Mouse (Mus musculus): ENCODE results near the gene Tbc1d22b. TPM values are rescaled to one million over a fixed set of nuclear protein-coding genes. Genes with fewer than 3 reads are reported as not detected.

Gene Tbc1d22b
- total and polyA plus RNA-seq, 2 experiments: 1.2 to 4.1 TPM

GRCm38 (mm10) chr17:29531278-29531677 is 18.3 kb upstream of the Tbc1d22b start:
- H3K9ac ChIP-seq (ENCODE audit: low read depth, low read length): no peak overlapping the region
- no peaks in the 10 kb centered on the region for H3K4me1 ChIP-seq (ENCODE audit: control insufficient read depth, insufficient read depth, low read length)
- H3K4me3 ChIP-seq (ENCODE audit: insufficient read depth, low read depth, low read length): no peak overlapping the region
- no peaks in the 10 kb centered on the region for H3K36me3 ChIP-seq (ENCODE audit: control insufficient read depth, insufficient read depth, low read length)
- H3K27me3 ChIP-seq (ENCODE audit: control insufficient read depth, insufficient read depth, low read length): no peaks in the 10 kb centered on the region
- WGBS: 77% methylated on average over 9 of the region's 9 CpGs
- TF ChIP-seq CTCF (IDR thresholded peaks at IDR 0.05; ENCODE audit: low read depth, low read length) (peak; percentile 29; the same call in 1 of the 2 replicates), POLR2A (IDR thresholded peaks at IDR 0.05; ENCODE audit: extremely low read depth, insufficient read depth, low read length) (no peak)
- H3K79me2 ChIP-seq (ENCODE audit: control insufficient read depth, insufficient read depth, low read length): no peaks in the 10 kb centered on the region
- no peak overlapping the region for H3K27ac ChIP-seq (replicated peaks; ENCODE audit: insufficient read depth, low read depth, low read length)
- DNase-seq (ENCODE audit: extremely low read depth, low read depth, low spot score): no peak

DNA sequence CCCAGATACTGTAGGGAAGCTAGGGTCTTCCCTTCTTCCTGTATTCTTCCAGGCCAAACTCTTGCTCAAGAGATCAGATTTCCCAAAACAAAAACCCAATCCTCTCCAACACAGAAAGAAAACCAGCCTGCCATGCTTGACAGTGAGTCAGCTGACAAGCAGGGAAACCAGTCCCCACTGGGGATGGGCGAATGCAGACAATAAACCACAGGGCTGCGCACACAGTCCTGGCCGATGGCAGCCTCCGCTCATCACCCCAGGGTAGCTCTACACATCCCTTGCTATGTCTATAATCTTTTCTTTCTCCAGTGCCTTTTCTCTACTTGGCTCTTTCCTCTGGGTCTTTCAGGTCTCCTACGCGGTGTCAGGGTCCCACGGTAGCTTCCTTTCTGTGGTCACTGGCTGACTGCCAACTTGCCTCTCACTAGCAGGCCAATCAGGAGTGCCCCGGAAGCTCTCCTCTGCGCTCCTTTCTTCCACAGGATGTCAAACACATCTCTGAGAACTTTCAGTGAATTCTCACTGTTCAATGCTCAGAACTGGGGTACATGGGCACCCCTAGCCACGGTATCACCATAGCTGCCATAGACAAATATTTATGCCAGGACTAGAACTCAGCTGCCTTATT is 17.7 kb upstream of the Tbc1d22b start:
- no peaks in the 10 kb centered on the region for H3K27me3 ChIP-seq (ENCODE audit: control insufficient read depth, insufficient read depth, low read length)
- no peaks in the 10 kb centered on the region for H3K4me1 ChIP-seq (ENCODE audit: control insufficient read depth, insufficient read depth, low read length)
- H3K27ac ChIP-seq (replicated peaks; ENCODE audit: insufficient read depth, low read depth, low read length): no peak overlapping the region
- H3K79me2 ChIP-seq (ENCODE audit: control insufficient read depth, insufficient read depth, low read length): no peaks in the 10 kb centered on the region
- 80% methylated on average over 10 of the region's 10 CpGs for WGBS
- no peaks in the 10 kb centered on the region for H3K36me3 ChIP-seq (ENCODE audit: control insufficient read depth, insufficient read depth, low read length)
- DNase-seq (ENCODE audit: extremely low read depth, low read depth, low spot score): no peak
- no peak overlapping the region for H3K4me3 ChIP-seq (ENCODE audit: insufficient read depth, low read depth, low read length)
- no peak overlapping the region for H3K9ac ChIP-seq (ENCODE audit: low read depth, low read length)
- TF ChIP-seq POLR2A (IDR thresholded peaks at IDR 0.05; ENCODE audit: extremely low read depth, insufficient read depth, low read length): no peak
- no peak for TF ChIP-seq CTCF (IDR thresholded peaks at IDR 0.05; ENCODE audit: low read depth, low read length)

DNA sequence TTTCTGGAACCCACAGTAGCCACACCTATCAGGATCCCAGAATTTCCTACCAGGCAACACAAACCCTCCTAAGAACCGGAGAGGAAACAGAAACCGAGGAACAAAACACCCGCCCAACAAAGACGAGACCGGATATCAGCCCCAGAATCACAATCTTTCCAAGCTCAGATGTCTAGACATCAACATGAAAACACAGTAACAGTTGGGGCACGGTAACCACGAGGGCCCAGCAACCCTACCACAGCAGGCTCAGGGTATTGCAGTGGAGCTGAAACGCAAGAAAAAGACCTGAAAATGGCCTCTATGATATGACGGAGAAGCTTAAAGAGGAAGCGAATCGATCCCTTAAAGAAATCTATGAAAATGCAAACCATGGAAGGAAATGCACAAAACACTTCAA is 15.7 kb upstream of the Tbc1d22b start:
- WGBS: 90% methylated on average over 11 of the region's 11 CpGs
- Histone ChIP-seq H3K4me1 (ENCODE audit: control insufficient read depth, insufficient read depth, low read length) (no peaks in the 10 kb centered on the region), H3K36me3 (ENCODE audit: control insufficient read depth, insufficient read depth, low read length) (no peaks in the 10 kb centered on the region), H3K9ac (ENCODE audit: low read depth, low read length) (no peak overlapping the region), H3K4me3 (ENCODE audit: insufficient read depth, low read depth, low read length) (no peak overlapping the region), H3K27ac (replicated peaks; ENCODE audit: insufficient read depth, low read depth, low read length) (no peak overlapping the region), H3K27me3 (ENCODE audit: control insufficient read depth, insufficient read depth, low read length) (no peaks in the 10 kb centered on the region), H3K79me2 (ENCODE audit: control insufficient read depth, insufficient read depth, low read length) (no peaks in the 10 kb centered on the region)
- no peak for TF ChIP-seq CTCF (IDR thresholded peaks at IDR 0.05; ENCODE audit: low read depth, low read length)
- no peak for TF ChIP-seq POLR2A (IDR thresholded peaks at IDR 0.05; ENCODE audit: extremely low read depth, insufficient read depth, low read length)
- DNase-seq (ENCODE audit: extremely low read depth, low read depth, low spot score): no peak

- Histone ChIP-seq H3K4me3 (ENCODE audit: insufficient read depth, low read depth, low read length) (no peak overlapping the region), H3K4me1 (ENCODE audit: control insufficient read depth, insufficient read depth, low read length) (peaks cover 3% of the 10 kb centered on the region; the same call in 1 of the 2 replicates), H3K36me3 (ENCODE audit: control insufficient read depth, insufficient read depth, low read length) (no peaks in the 10 kb centered on the region), H3K9ac (ENCODE audit: low read depth, low read length) (no peak overlapping the region), H3K79me2 (ENCODE audit: control insufficient read depth, insufficient read depth, low read length) (no peaks in the 10 kb centered on the region), H3K27me3 (ENCODE audit: control insufficient read depth, insufficient read depth, low read length) (no peaks in the 10 kb centered on the region), H3K27ac (replicated peaks; ENCODE audit: insufficient read depth, low read depth, low read length) (no peak overlapping the region)
- no peak for DNase-seq (ENCODE audit: extremely low read depth, low read depth, low spot score)
- WGBS: 80% methylated on average over 8 of the region's 8 CpGs
- TF ChIP-seq POLR2A (IDR thresholded peaks at IDR 0.05; ENCODE audit: extremely low read depth, insufficient read depth, low read length): no peak
- no peak for TF ChIP-seq CTCF (IDR thresholded peaks at IDR 0.05; ENCODE audit: low read depth, low read length)
These were observed 9.2 kb upstream of the Tbc1d22b start for GRCm38 (mm10) chr17:29540426-29540825.

DNA sequence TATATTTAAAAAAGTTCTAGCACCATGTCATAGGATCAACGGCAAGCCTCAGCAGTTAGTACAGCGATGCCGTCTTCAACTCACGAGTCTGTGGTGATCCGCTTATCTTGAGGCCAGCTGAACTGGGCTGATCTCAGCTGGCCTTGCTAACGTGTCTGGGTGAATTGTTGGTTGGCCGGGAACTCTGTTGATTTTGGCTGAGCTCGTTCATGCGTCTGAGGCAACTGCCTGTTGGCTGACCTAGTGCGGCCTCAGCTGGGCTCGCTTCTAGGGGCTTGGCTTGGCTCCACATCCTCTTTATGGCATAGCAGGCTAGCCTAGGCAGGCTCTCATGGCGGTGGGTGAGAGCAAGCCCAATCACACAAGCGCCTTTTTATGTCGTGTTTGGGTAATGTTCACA is 8.2 kb upstream of the Tbc1d22b start:
- WGBS: 17% methylated on average over 14 of the region's 14 CpGs

More for the DNA sequence above, 8.2 kb upstream of the Tbc1d22b start:
- H3K4me1 ChIP-seq (ENCODE audit: control insufficient read depth, insufficient read depth, low read length): peaks cover 3% of the 10 kb centered on the region; the same call in 1 of the 2 replicates
- H3K9ac ChIP-seq (ENCODE audit: low read depth, low read length): no peak overlapping the region
- peak; percentile 93 for DNase-seq (ENCODE audit: extremely low read depth, low read depth, low spot score)
- H3K27ac ChIP-seq (replicated peaks; ENCODE audit: insufficient read depth, low read depth, low read length): no peak overlapping the region
- H3K4me3 ChIP-seq (ENCODE audit: insufficient read depth, low read depth, low read length): no peak overlapping the region
- no peaks in the 10 kb centered on the region for H3K36me3 ChIP-seq (ENCODE audit: control insufficient read depth, insufficient read depth, low read length)
- no peaks in the 10 kb centered on the region for H3K79me2 ChIP-seq (ENCODE audit: control insufficient read depth, insufficient read depth, low read length)
- no peaks in the 10 kb centered on the region for H3K27me3 ChIP-seq (ENCODE audit: control insufficient read depth, insufficient read depth, low read length)
- TF ChIP-seq POLR2A (IDR thresholded peaks at IDR 0.05; ENCODE audit: extremely low read depth, insufficient read depth, low read length): no peak
- TF ChIP-seq CTCF (IDR thresholded peaks at IDR 0.05; ENCODE audit: low read depth, low read length): no peak
